Mouse (Mus musculus): ENCODE results near the gene Creb3l4. TPM values are rescaled to one million over a fixed set of nuclear protein-coding genes. Genes with fewer than 3 reads are reported as not detected.

The Creb3l4 gene
- polyA plus RNA-seq, 1 experiment from 2014 or later, result 3.4 TPM

GRCm38 (mm10) chr3:90250791-90251190, 7.5 kb upstream of the Creb3l4 start:
- Histone ChIP-seq H3K36me3 (ENCODE audit: control insufficient read depth, insufficient read depth, low read length) (peaks cover 2% of the 10 kb centered on the region; the same call in 1 of the 2 replicates), H3K4me2 (ENCODE audit: low read depth) (no peak overlapping the region), H3K9ac (ENCODE audit: low read length) (no peak overlapping the region), H3K4me3 (ENCODE audit: low read depth, low read length) (no peak overlapping the region), H3K27me3 (ENCODE audit: control insufficient read depth, insufficient read depth, low read length) (no peaks in the 10 kb centered on the region), H3K4me1 (ENCODE audit: control insufficient read depth, insufficient read depth, low read length) (peaks cover 12% of the 10 kb centered on the region), H3K27ac (ENCODE audit: low read depth, low read length) (no peak overlapping the region), H3K9me3 (ENCODE audit: control insufficient read depth, low read length) (no peaks in the 10 kb centered on the region)
- DNase-seq (ENCODE audit: low spot score) (no peak), ATAC-seq (ENCODE audit: insufficient read depth, low FRiP score, low TSS enrichment) (no peak)
- 92% methylated on average over 6 of the region's 6 CpGs for WGBS

GRCm38 (mm10) chr3:90248746-90249100, 5.4 kb upstream of the Creb3l4 start:
- H3K27me3 ChIP-seq (ENCODE audit: control insufficient read depth, insufficient read depth, low read length), result no peaks in the 10 kb centered on the region
- no peaks in the 10 kb centered on the region for H3K9me3 ChIP-seq (ENCODE audit: control insufficient read depth, low read length)
- H3K4me3 ChIP-seq (ENCODE audit: low read depth, low read length), result peak overlapping the region; percentile 44
- no peak overlapping the region for H3K27ac ChIP-seq (ENCODE audit: low read depth, low read length)
- H3K36me3 ChIP-seq (ENCODE audit: control insufficient read depth, insufficient read depth, low read length), result peaks cover 2% of the 10 kb centered on the region; the same call in 1 of the 2 replicates
- H3K4me1 ChIP-seq (ENCODE audit: control insufficient read depth, insufficient read depth, low read length), result peaks cover 6% of the 10 kb centered on the region; the same call in 1 of the 2 replicates
- 6% methylated on average over 10 of the region's 10 CpGs for WGBS
- peak overlapping the region; percentile 76 for H3K4me2 ChIP-seq (ENCODE audit: low read depth)
- DNase-seq (ENCODE audit: low spot score) (no peak), ATAC-seq (ENCODE audit: insufficient read depth, low FRiP score, low TSS enrichment) (no peak)
- H3K9ac ChIP-seq (ENCODE audit: low read length), result peak overlapping the region; percentile 45

GRCm38 (mm10) chr3:90247960-90248745, 4.8 kb upstream of the Creb3l4 start, which contains the start of gene Slc39a1:
Gene Slc39a1, plus strand, starts transcription at chr3:90248172.
- peak within 1 kb of the TSS; percentile 54 for H3K9ac ChIP-seq (ENCODE audit: low read length)
- H3K4me1 ChIP-seq (ENCODE audit: control insufficient read depth, insufficient read depth, low read length), result peaks cover 8% of the 10 kb centered on the region; the same call in 1 of the 2 replicates
- peak within 1 kb of the TSS; percentile 76 for H3K4me2 ChIP-seq (ENCODE audit: low read depth)
- H3K36me3 ChIP-seq (ENCODE audit: control insufficient read depth, insufficient read depth, low read length), result peaks cover 2% of the 10 kb centered on the region; the same call in 1 of the 2 replicates
- under 1% methylated on average over 44 of the region's 44 CpGs for WGBS
- H3K27ac ChIP-seq (ENCODE audit: low read depth, low read length), result peak within 1 kb of the TSS; percentile 79
- no peaks in the 10 kb centered on the region for H3K27me3 ChIP-seq (ENCODE audit: control insufficient read depth, insufficient read depth, low read length)
- ATAC-seq (ENCODE audit: insufficient read depth, low FRiP score, low TSS enrichment), result peak; percentile 93
- no peaks in the 10 kb centered on the region for H3K9me3 ChIP-seq (ENCODE audit: control insufficient read depth, low read length)
- peak; percentile 93 for DNase-seq (ENCODE audit: low spot score)
- H3K4me3 ChIP-seq (ENCODE audit: low read depth, low read length), result peak within 1 kb of the TSS; percentile 44

- H3K27me3 ChIP-seq (ENCODE audit: control insufficient read depth, insufficient read depth, low read length), result no peaks in the 10 kb centered on the region
- WGBS, result under 1% methylated on average over 3 of the region's 3 CpGs
- ATAC-seq (ENCODE audit: insufficient read depth, low FRiP score, low TSS enrichment) (peak; percentile 19), DNase-seq (ENCODE audit: low spot score) (no peak)
- peak overlapping the region; percentile 76 for H3K4me2 ChIP-seq (ENCODE audit: low read depth)
- peak overlapping the region; percentile 79 for H3K27ac ChIP-seq (ENCODE audit: low read depth, low read length)
- no peaks in the 10 kb centered on the region for H3K9me3 ChIP-seq (ENCODE audit: control insufficient read depth, low read length)
- H3K4me1 ChIP-seq (ENCODE audit: control insufficient read depth, insufficient read depth, low read length), result peaks cover 13% of the 10 kb centered on the region
- peak overlapping the region; percentile 44 for H3K4me3 ChIP-seq (ENCODE audit: low read depth, low read length)
- peak overlapping the region; percentile 54 for H3K9ac ChIP-seq (ENCODE audit: low read length)
- H3K36me3 ChIP-seq (ENCODE audit: control insufficient read depth, insufficient read depth, low read length), result peaks cover 2% of the 10 kb centered on the region; the same call in 1 of the 2 replicates
Measured at GRCm38 (mm10) chr3:90247630-90247959, 4.3 kb upstream of the Creb3l4 start.

- Histone ChIP-seq H3K4me1 (ENCODE audit: control insufficient read depth, insufficient read depth, low read length) (peaks cover 14% of the 10 kb centered on the region), H3K9ac (ENCODE audit: low read length) (no peak overlapping the region), H3K4me3 (ENCODE audit: low read depth, low read length) (no peak overlapping the region), H3K4me2 (ENCODE audit: low read depth) (no peak overlapping the region), H3K9me3 (ENCODE audit: control insufficient read depth, low read length) (no peaks in the 10 kb centered on the region), H3K36me3 (ENCODE audit: control insufficient read depth, insufficient read depth, low read length) (no peaks in the 10 kb centered on the region), H3K27me3 (ENCODE audit: control insufficient read depth, insufficient read depth, low read length) (no peaks in the 10 kb centered on the region), H3K27ac (ENCODE audit: low read depth, low read length) (no peak overlapping the region)
- WGBS, result 82% methylated on average over 2 of the region's 2 CpGs
- ATAC-seq (ENCODE audit: insufficient read depth, low FRiP score, low TSS enrichment), result no peak
- no peak for DNase-seq (ENCODE audit: low spot score)
Measured at GRCm38 (mm10) chr3:90245406-90245805, 2.1 kb upstream of the Creb3l4 start.

- no peak overlapping the region for H3K4me3 ChIP-seq (ENCODE audit: low read depth, low read length)
- WGBS, result 85% methylated on average over 10 of the region's 10 CpGs
- ATAC-seq (ENCODE audit: insufficient read depth, low FRiP score, low TSS enrichment), result no peak
Measured at GRCm38 (mm10) chr3:90241669-90242358, 1.5 kb downstream of the Creb3l4 start.

GRCm38 (mm10) chr3:90241251-90241650, 2.1 kb downstream of the Creb3l4 start:
- H3K27ac ChIP-seq (ENCODE audit: low read depth, low read length), result no peak overlapping the region
- DNase-seq (ENCODE audit: low spot score), result no peak
- no peak overlapping the region for H3K9ac ChIP-seq (ENCODE audit: low read length)
- 81% methylated on average over 2 of the region's 2 CpGs for WGBS
- H3K36me3 ChIP-seq (ENCODE audit: control insufficient read depth, insufficient read depth, low read length), result no peaks in the 10 kb centered on the region
- no peak for ATAC-seq (ENCODE audit: insufficient read depth, low FRiP score, low TSS enrichment)
- H3K9me3 ChIP-seq (ENCODE audit: control insufficient read depth, low read length), result no peaks in the 10 kb centered on the region
- H3K27me3 ChIP-seq (ENCODE audit: control insufficient read depth, insufficient read depth, low read length), result no peaks in the 10 kb centered on the region
- H3K4me2 ChIP-seq (ENCODE audit: low read depth), result no peak overlapping the region
- no peak overlapping the region for H3K4me3 ChIP-seq (ENCODE audit: low read depth, low read length)
- H3K4me1 ChIP-seq (ENCODE audit: control insufficient read depth, insufficient read depth, low read length), result peaks cover 8% of the 10 kb centered on the region

More at GRCm38 (mm10) chr3:90241669-90242358, 1.5 kb downstream of the Creb3l4 start:
- H3K9ac ChIP-seq (ENCODE audit: low read length), result no peak overlapping the region
- H3K4me1 ChIP-seq (ENCODE audit: control insufficient read depth, insufficient read depth, low read length), result peaks cover 8% of the 10 kb centered on the region
- H3K36me3 ChIP-seq (ENCODE audit: control insufficient read depth, insufficient read depth, low read length), result no peaks in the 10 kb centered on the region
- H3K27me3 ChIP-seq (ENCODE audit: control insufficient read depth, insufficient read depth, low read length), result no peaks in the 10 kb centered on the region
- H3K27ac ChIP-seq (ENCODE audit: low read depth, low read length), result no peak overlapping the region
- DNase-seq (ENCODE audit: low spot score), result no peak
- no peak overlapping the region for H3K4me2 ChIP-seq (ENCODE audit: low read depth)
- H3K9me3 ChIP-seq (ENCODE audit: control insufficient read depth, low read length), result no peaks in the 10 kb centered on the region

- peak within 1 kb of the TSS; percentile 90 for H3K9ac ChIP-seq (ENCODE audit: low read length)
- H3K36me3 ChIP-seq (ENCODE audit: control insufficient read depth, insufficient read depth, low read length), result no peaks in the 10 kb centered on the region
- DNase-seq (ENCODE audit: low spot score) (peak; percentile 93), ATAC-seq (ENCODE audit: insufficient read depth, low FRiP score, low TSS enrichment) (peak; percentile 92)
- H3K27ac ChIP-seq (ENCODE audit: low read depth, low read length), result peak within 1 kb of the TSS; percentile 64
- H3K4me3 ChIP-seq (ENCODE audit: low read depth, low read length), result peak within 1 kb of the TSS; percentile 79
- no peaks in the 10 kb centered on the region for H3K9me3 ChIP-seq (ENCODE audit: control insufficient read depth, low read length)
- peaks cover 4% of the 10 kb centered on the region; the same call in 1 of the 2 replicates for H3K4me1 ChIP-seq (ENCODE audit: control insufficient read depth, insufficient read depth, low read length)
- WGBS, result under 1% methylated on average over 61 of the region's 61 CpGs
- no peaks in the 10 kb centered on the region for H3K27me3 ChIP-seq (ENCODE audit: control insufficient read depth, insufficient read depth, low read length)
- H3K4me2 ChIP-seq (ENCODE audit: low read depth), result peak within 1 kb of the TSS; percentile 81
Measured at GRCm38 (mm10) chr3:90231507-90232333, 11.6 kb downstream of the Creb3l4 start, which contains the start of gene Jtb. Gene Jtb, plus strand, starts transcription at chr3:90231597.
